Mouse (Mus musculus) CH12.LX (cell line): ENCODE data around the gene Tdrd6. TPM values are rescaled to one million over a fixed set of nuclear protein-coding genes. Genes with fewer than 3 reads are reported as not detected.

Experiments used
- DNase-seq: peaks from one replicate; pipeline ENCODE4 v3.0.0-alpha.2; 2013; ENCODE audit errors: extremely low read depth
- H3K27ac ChIP-seq: 2 replicates; pipeline ENCODE4 v1.5.1; 2012; ENCODE audit warnings: low read depth, mild to moderate bottlenecking, control low read depth, moderate library complexity; ENCODE audit not compliant: insufficient read depth
- H3K27me3 ChIP-seq: replicated peaks from 2 replicates; pipeline ENCODE3; 2012; ENCODE audit warnings: inconsistent platforms
- H3K36me3 ChIP-seq, 2 experiments: replicated peaks in 1 of 2; 2 replicates each; pipeline versions ENCODE3 to v1.6.1; 2012; ENCODE audit warnings: inconsistent platforms in 1 of 2, low read length in 1 of 2, mild to moderate bottlenecking in 1 of 2, mixed read lengths in 1 of 2, moderate library complexity in 1 of 2; ENCODE audit not compliant: control insufficient read depth in 1 of 2, insufficient read depth in 1 of 2
- H3K4me1 ChIP-seq, 2 experiments: 2 replicates each; pipeline ENCODE4 v1.6.1; 2012; ENCODE audit warnings: inconsistent platforms in 1 of 2, moderate library complexity in 1 of 2; ENCODE audit not compliant: insufficient read depth in 2 of 2, control insufficient read depth in 1 of 2
- H3K4me2 ChIP-seq: 2 replicates; pipeline ENCODE4 v1.6.1; 2012; ENCODE audit warnings: low read depth, mild to moderate bottlenecking, control low read depth; ENCODE audit not compliant: poor library complexity, insufficient read depth, severe bottlenecking
- H3K4me3 ChIP-seq, 3 experiments: fragments of 150-350 bp in 1 of 3; sonication (generic) in 1 of 3; replicated peaks in 1 of 3; 2 replicates each; pipeline versions ENCODE3 to v1.5.1; 2011 to 2012; ENCODE audit warnings: low read depth in 2 of 3, low read length in 2 of 3, mild to moderate bottlenecking in 2 of 3, moderate library complexity in 2 of 3, control low read depth in 1 of 3, improper control_type of control experiment in 1 of 3, inconsistent platforms in 1 of 3, mixed read lengths in 1 of 3; ENCODE audit not compliant: poor library complexity in 1 of 3
- H3K79me2 ChIP-seq: replicated peaks from 2 replicates; pipeline ENCODE4 v1.6.1; 2012; ENCODE audit warnings: mild to moderate bottlenecking, moderate library complexity; ENCODE audit not compliant: control insufficient read depth, poor library complexity, insufficient read depth, severe bottlenecking; ENCODE audit errors: extremely low read depth
- H3K9ac ChIP-seq: 2 replicates; pipeline ENCODE4 v1.6.1; 2012; ENCODE audit warnings: low read depth, mild to moderate bottlenecking, control low read depth, moderate library complexity; ENCODE audit not compliant: insufficient read depth
- H3K9me3 ChIP-seq: replicated peaks from 2 replicates; pipeline ENCODE3; 2012; ENCODE audit warnings: low read length, inconsistent platforms, mixed read lengths
- BHLHE40 ChIP-seq: IDR thresholded peaks from 2 replicates; pipeline ENCODE4 v1.6.1; 2011; ENCODE audit warnings: mild to moderate bottlenecking, low read depth, low read length, improper control_type of control experiment
- CHD1 ChIP-seq: IDR thresholded peaks from 2 replicates; pipeline ENCODE4 v1.6.1; 2012; ENCODE audit warnings: low read depth, low read length, improper control_type of control experiment, inconsistent platforms
- CTCF ChIP-seq, 2 experiments: IDR thresholded peaks in 1 of 2; conservative IDR thresholded peaks in 1 of 2; 2 replicates each; pipeline ENCODE4 v1.5.1; 2011 to 2012; ENCODE audit warnings: low read depth in 2 of 2, low read length in 2 of 2, improper control_type of control experiment in 1 of 2, inconsistent platforms in 1 of 2, mild to moderate bottlenecking in 1 of 2, moderate library complexity in 1 of 2
- E2F4 ChIP-seq: IDR thresholded peaks from 2 replicates; pipeline ENCODE4 v1.6.1; 2011; ENCODE audit warnings: low read depth, low read length, improper control_type of control experiment; ENCODE audit not compliant: insufficient replicate concordance
- IRF4 ChIP-seq: IDR thresholded peaks from 2 replicates; pipeline ENCODE4 v1.6.1; 2014; ENCODE audit warnings: low read depth, mild to moderate bottlenecking, inconsistent platforms, low read length, improper control_type of control experiment
- JUND ChIP-seq: conservative IDR thresholded peaks from 2 replicates; pipeline ENCODE4 v1.6.1; 2011; ENCODE audit warnings: low read depth, low read length, improper control_type of control experiment
- MAX ChIP-seq: IDR thresholded peaks from 2 replicates; pipeline ENCODE4 v1.6.1; 2011; ENCODE audit warnings: low read length, improper control_type of control experiment
- MAZ ChIP-seq: IDR thresholded peaks from 2 replicates; pipeline ENCODE4 v1.6.1; 2012; ENCODE audit warnings: low read depth, mild to moderate bottlenecking, inconsistent platforms, low read length, improper control_type of control experiment, moderate library complexity
- MEF2A ChIP-seq: IDR thresholded peaks from 2 replicates; pipeline ENCODE4 v1.6.1; 2014; ENCODE audit warnings: low read depth, mild to moderate bottlenecking, inconsistent platforms, low read length, improper control_type of control experiment, borderline replicate concordance
- MYC ChIP-seq: IDR thresholded peaks from 2 replicates; pipeline ENCODE4 v1.6.1; 2011; ENCODE audit warnings: low read depth, mild to moderate bottlenecking, improper control_type of control experiment, low read length
- NELFE ChIP-seq: IDR thresholded peaks from 2 replicates; pipeline ENCODE4 v1.6.1; 2011; ENCODE audit warnings: low read depth, low read length, improper control_type of control experiment
- NRF1 ChIP-seq: IDR thresholded peaks from 2 replicates; pipeline ENCODE4 v1.6.1; 2014; ENCODE audit warnings: low read depth, mild to moderate bottlenecking, inconsistent platforms, low read length, improper control_type of control experiment, moderate library complexity
- POLR2A ChIP-seq: IDR thresholded peaks from 2 replicates; pipeline ENCODE4 v1.6.1; 2011; ENCODE audit warnings: low read depth, mild to moderate bottlenecking, improper control_type of control experiment, low read length
- POLR2AphosphoS2 ChIP-seq: IDR thresholded peaks from 2 replicates; pipeline ENCODE4 v1.6.1; 2011; ENCODE audit warnings: low read depth, low read length, improper control_type of control experiment
- RAD21 ChIP-seq: IDR thresholded peaks from 2 replicates; pipeline ENCODE4 v1.6.1; 2011; ENCODE audit warnings: low read depth, mild to moderate bottlenecking, low read length, improper control_type of control experiment, moderate library complexity
- SMC3 ChIP-seq: IDR thresholded peaks from 2 replicates; pipeline ENCODE4 v1.6.1; 2011; ENCODE audit warnings: low read depth, low read length, improper control_type of control experiment
- TCF12 ChIP-seq: IDR thresholded peaks from 2 replicates; pipeline ENCODE4 v1.6.1; 2014; ENCODE audit warnings: low read depth, mild to moderate bottlenecking, inconsistent platforms, low read length, improper control_type of control experiment
- UBTF ChIP-seq: IDR thresholded peaks from 2 replicates; pipeline ENCODE4 v1.6.1; 2012; ENCODE audit warnings: low read depth, mild to moderate bottlenecking, inconsistent platforms, low read length, improper control_type of control experiment, moderate library complexity
- USF1 ChIP-seq: IDR thresholded peaks from 2 replicates; pipeline ENCODE4 v1.6.1; 2014; ENCODE audit warnings: low read depth, mild to moderate bottlenecking, inconsistent platforms, low read length, improper control_type of control experiment
- ZC3H11A ChIP-seq: IDR thresholded peaks from 2 replicates; pipeline ENCODE4 v1.6.1; 2012; ENCODE audit warnings: low read depth, mild to moderate bottlenecking, inconsistent platforms, low read length, improper control_type of control experiment
- dilution Hi-C: fragments of 300-500 bp; cut with MboI; formaldehyde crosslinking; loops from 2 replicates; pipeline ENCODE4 v1.14.3; 2020; ENCODE audit warnings: low sequenced_read_pairs; ENCODE audit not compliant: extremely low pct_unique_long_range_greater_than_20kb, extremely low pct_ligation_motif_present
- in situ Hi-C: fragments of 300-500 bp; cut with MboI; formaldehyde crosslinking; loops from 3 replicates; pipeline ENCODE4 v1.14.3; 2019; ENCODE audit warnings: low sequenced_read_pairs, low pct_ligation_motif_present, low pct_unique_long_range_greater_than_20kb, mixed read lengths
- polyA plus RNA-seq: library from polyadenylated mRNA; unstranded; fragments of >175 nt; gene quantifications from 2 replicates; pipeline ENCODE4 v1.2.1, GENCODE M21; 2012; ENCODE audit warnings: low read depth; ENCODE audit not compliant: insufficient read length
- total RNA-seq, 2 experiments: library from RNA; depleted of rRNA; stranded (reverse); fragments of 300-350 nt in 1 of 2; fragments of >200 nt in 1 of 2; gene quantifications; 2 replicates each; pipeline ENCODE4 v1.2.3; 2012 to 2014

Tdrd6 gene
- total and polyA plus RNA-seq, 3 experiments = not detected

- no peaks in the 10 kb centered on the region for H3K27me3 ChIP-seq
- in situ Hi-C loops = no loop called here
- no peaks in the 10 kb centered on the region for H3K79me2 ChIP-seq
- TF ChIP-seq POLR2A (no peak), SMC3 (no peak), CHD1 (no peak), RAD21 (no peak), CTCF (conservative IDR thresholded peaks at IDR 0.05 in 1 of 2, IDR thresholded peaks at IDR 0.05 in 1 of 2; ENCODE audit: low read depth in 2 of 2, low read length in 2 of 2) (no peak), POLR2AphosphoS2 (no peak), NRF1 (no peak), TCF12 (no peak), ZC3H11A (no peak), BHLHE40 (no peak), JUND (no peak), IRF4 (no peak), E2F4 (no peak), MYC (no peak), USF1 (no peak), MAZ (no peak), MEF2A (no peak), NELFE (no peak)
- TF ChIP-seq, all 38 proteins: peak for 0
- Histone ChIP-seq H3K9me3 (peaks cover 54% of the 10 kb centered on the region), H3K4me3 (no peak overlapping the region), H3K9ac (no peak overlapping the region), H3K36me3 (no peaks in the 10 kb centered on the region), H3K4me2 (no peak overlapping the region), H3K4me1 (no peaks in the 10 kb centered on the region), H3K27ac (no peak overlapping the region)
- dilution Hi-C loops = no loop called here
- no peak for DNase-seq
Observed at GRCm38 (mm10) chr17:43630427-43630760, 295 bp upstream of the Tdrd6 start.

GRCm38 (mm10) chr17:43629026-43629495, 1.0 kb downstream of the Tdrd6 start:
- Histone ChIP-seq H3K9ac (no peak overlapping the region), H3K4me3 (no peak overlapping the region), H3K27me3 (no peaks in the 10 kb centered on the region), H3K4me1 (no peaks in the 10 kb centered on the region), H3K36me3 (no peaks in the 10 kb centered on the region), H3K9me3 (peaks cover 64% of the 10 kb centered on the region), H3K4me2 (no peak overlapping the region), H3K79me2 (no peaks in the 10 kb centered on the region), H3K27ac (no peak overlapping the region)
- in situ Hi-C loops = no loop called here
- dilution Hi-C loops = no loop called here
- TF ChIP-seq NELFE (no peak), MAX (no peak), UBTF (no peak), TCF12 (no peak), POLR2AphosphoS2 (no peak)
- DNase-seq = no peak
